Comparison of ENCODE assay signal across 8 mouse cellular contexts in genomic region chr11:101176117-101176691, GRCm38 (mm10). TPM values are rescaled to one million over a fixed set of nuclear protein-coding genes. Genes with fewer than 3 reads are reported as not detected.
DNase-seq lines count a peak whose midpoint lies in the region; ATAC-seq lines count a peak whose summit lies in the region.

No protein-coding gene starts in this region.

- peaks cover 66% of the 10 kb centered on the region for H3K27me3 ChIP-seq in limb, embryonic 15.5 days
- peaks cover 57% of the 10 kb centered on the region for H3K27me3 ChIP-seq in neural tube, embryonic 13.5 days

- peaks cover 56% of the 10 kb centered on the region for H3K4me1 ChIP-seq in limb, embryonic 15.5 days
- peaks cover 69% of the 10 kb centered on the region for H3K4me1 ChIP-seq in neural tube, embryonic 13.5 days (replicated peaks)

- H3K36me3 ChIP-seq in limb, embryonic 15.5 days: no peaks in the 10 kb centered on the region
- H3K36me3 ChIP-seq in neural tube, embryonic 13.5 days: no peaks in the 10 kb centered on the region

- peak; percentile 68 for DNase-seq in adrenal gland, adult 2 months
- no peak for DNase-seq in adrenal gland, adult 8-10 months
- peak; percentile 41 for DNase-seq in 3T3-L1 (ENCODE audit: low read depth, low spot score)
- DNase-seq in embryo, embryonic 10 days (ENCODE audit: low spot score): peak; percentile 76
- peak; percentile 56 to 57 for DNase-seq in heart, postnatal 36 days

- no peaks in the 10 kb centered on the region for H3K9me3 ChIP-seq in limb, embryonic 15.5 days
- no peaks in the 10 kb centered on the region for H3K9me3 ChIP-seq in neural tube, embryonic 13.5 days

- no peak for ATAC-seq in limb, embryonic 15.5 days (ENCODE audit: insufficient number of reproducible peaks, low FRiP score, low TSS enrichment, low read depth)
- peak; percentile 1; the same call in 1 of the 2 replicates for ATAC-seq in neural tube, embryonic 13.5 days (ENCODE audit: low read depth)
- ATAC-seq in inflammation-experienced regulatory T-cells, adult 6 months: no peak

- under 1% methylated on average over 25 of the region's 25 CpGs for WGBS in limb, embryonic 15.5 days
- WGBS in neural tube, embryonic 13.5 days: under 1% methylated on average over 25 of the region's 25 CpGs

- no peak overlapping the region for H3K9ac ChIP-seq in limb, embryonic 15.5 days
- H3K9ac ChIP-seq in neural tube, embryonic 13.5 days: peak overlapping the region; percentile 76

- H3K4me2 ChIP-seq in limb, embryonic 15.5 days: peak overlapping the region; percentile 46
- H3K4me2 ChIP-seq in neural tube, embryonic 13.5 days: peak overlapping the region; percentile 66

- H3K27ac ChIP-seq in limb, embryonic 15.5 days: no peak overlapping the region
- H3K27ac ChIP-seq in neural tube, embryonic 13.5 days (replicated peaks): peak overlapping the region; percentile 70

- intact Hi-C loops in heart, postnatal 36 days (cut with DNase I): no loop called here

- peak overlapping the region; percentile 28 for H3K4me3 ChIP-seq in limb, embryonic 15.5 days
- H3K4me3 ChIP-seq in neural tube, embryonic 13.5 days: peak overlapping the region; percentile 39

RNA-seq across cellular contexts. Expression of gene Ccr10, which starts 1.0 kb away (rescaled TPM):
- under 1 TPM; 0.26 to 0.83 TPM for total RNA-seq in adrenal gland, adult 2 months (2021)
- polyA plus RNA-seq in adrenal gland, adult 2 months (2012; rRNA removed): 0.84 and 1.6 TPM in 2 replicates
- total RNA-seq in adrenal gland, adult 8-10 months (2022): under 1 TPM; 0.15 to 0.70 (median 0.36) TPM
- under 1 TPM in 1 of 2 experiments, not detected in 1; 0.24 TPM for total RNA-seq in heart, postnatal 36 days (2021)
- polyA plus RNA-seq in limb, embryonic 15.5 days (2015; fragmentation: Nextera tagmentation; extraction: Ambion mirVana): 0.14 and 0.36 TPM in 2 replicates
- polyA plus RNA-seq in neural tube, embryonic 13.5 days (2015; fragmentation: Nextera tagmentation; extraction: Ambion mirVana): 0.40 and 0.91 TPM in 2 replicates
- polyA plus RNA-seq in inflammation-experienced regulatory T-cells, adult 6 months (2017; shearing (Covaris generic)): under 1 TPM in 2 of 3 experiments, not detected in 1; 0.33 to 0.55 TPM

RNA-seq across cellular contexts. Expression of gene Plekhh3, which starts 5.1 kb away (rescaled TPM):
- total RNA-seq in adrenal gland, adult 2 months (2021): 10 to 100 TPM; 19.4 to 39.7 TPM
- 112 and 122 TPM in 2 replicates for polyA plus RNA-seq in adrenal gland, adult 2 months (2012; rRNA removed)
- total RNA-seq in adrenal gland, adult 8-10 months (2022): 10 to 100 TPM; 26.9 to 44.3 (median 30.4) TPM
- total RNA-seq in heart, postnatal 36 days (2021): 10 to 100 TPM; 25.0 to 27.7 TPM
- 21.7 and 22.1 TPM in 2 replicates for polyA plus RNA-seq in limb, embryonic 15.5 days (2015; fragmentation: Nextera tagmentation; extraction: Ambion mirVana)
- polyA plus RNA-seq in neural tube, embryonic 13.5 days (2015; fragmentation: Nextera tagmentation; extraction: Ambion mirVana): 10.3 and 13.0 TPM in 2 replicates
- polyA plus RNA-seq in inflammation-experienced regulatory T-cells, adult 6 months (2017; shearing (Covaris generic)): not detected

RNA-seq across cellular contexts. Expression of gene Cntnap1, which starts 5.9 kb away (rescaled TPM):
- 1 to 10 TPM; 6.8 TPM for total RNA-seq in adrenal gland, adult 2 months (2021)
- polyA plus RNA-seq in adrenal gland, adult 2 months (2012; rRNA removed): 9.3 and 9.4 TPM in 2 replicates
- total RNA-seq in adrenal gland, adult 8-10 months (2022): 1 to 10 TPM; 5.7 to 7.4 (median 6.4) TPM
- total RNA-seq in heart, postnatal 36 days (2021): 1 to 10 TPM; 1.5 to 1.7 TPM
- 1.2 and 1.4 TPM in 2 replicates for polyA plus RNA-seq in limb, embryonic 15.5 days (2015; fragmentation: Nextera tagmentation; extraction: Ambion mirVana)
- 4.6 and 5.1 TPM in 2 replicates for polyA plus RNA-seq in neural tube, embryonic 13.5 days (2015; fragmentation: Nextera tagmentation; extraction: Ambion mirVana)
- polyA plus RNA-seq in inflammation-experienced regulatory T-cells, adult 6 months (2017; shearing (Covaris generic)): under 1 TPM in 2 of 3 experiments, not detected in 1; 0.09 to 0.15 TPM

RNA-seq across cellular contexts. Expression of gene Tubg2, which starts 20.5 kb away (rescaled TPM):
- 1 to 10 TPM; 6.2 to 7.5 TPM for total RNA-seq in adrenal gland, adult 2 months (2021)
- polyA plus RNA-seq in adrenal gland, adult 2 months (2012; rRNA removed): 5.5 and 6.0 TPM in 2 replicates
- total RNA-seq in adrenal gland, adult 8-10 months (2022): 10 to 100 TPM in 2 of 4 experiments, 1 to 10 TPM in 2; 6.1 to 11.1 (median 9.9) TPM
- 1 to 10 TPM; 3.7 to 3.9 TPM for total RNA-seq in heart, postnatal 36 days (2021)
- polyA plus RNA-seq in limb, embryonic 15.5 days (2015; fragmentation: Nextera tagmentation; extraction: Ambion mirVana): 5.7 and 6.8 TPM in 2 replicates
- 35.5 and 38.9 TPM in 2 replicates for polyA plus RNA-seq in neural tube, embryonic 13.5 days (2015; fragmentation: Nextera tagmentation; extraction: Ambion mirVana)
- 1 to 10 TPM; 1.2 to 1.8 (median 1.5) TPM for polyA plus RNA-seq in inflammation-experienced regulatory T-cells, adult 6 months (2017; shearing (Covaris generic))

RNA-seq across cellular contexts. Expression of gene Ezh1, which starts 50.1 kb away (rescaled TPM):
- 10 to 100 TPM; 31.3 to 35.0 TPM for total RNA-seq in adrenal gland, adult 2 months (2021)
- polyA plus RNA-seq in adrenal gland, adult 2 months (2012; rRNA removed): 17.1 and 20.1 TPM in 2 replicates
- 10 to 100 TPM; 39.9 to 59.3 (median 47.7) TPM for total RNA-seq in adrenal gland, adult 8-10 months (2022)
- 10 to 100 TPM; 34.8 to 36.7 TPM for total RNA-seq in heart, postnatal 36 days (2021)
- 15.6 and 17.6 TPM in 2 replicates for polyA plus RNA-seq in limb, embryonic 15.5 days (2015; fragmentation: Nextera tagmentation; extraction: Ambion mirVana)
- 15.4 and 17.9 TPM in 2 replicates for polyA plus RNA-seq in neural tube, embryonic 13.5 days (2015; fragmentation: Nextera tagmentation; extraction: Ambion mirVana)
- 10 to 100 TPM; 38.0 to 70.6 (median 62.7) TPM for polyA plus RNA-seq in inflammation-experienced regulatory T-cells, adult 6 months (2017; shearing (Covaris generic))
